Comparison of ENCODE assay signal across 8 mouse cellular contexts in the genomic region with DNA sequence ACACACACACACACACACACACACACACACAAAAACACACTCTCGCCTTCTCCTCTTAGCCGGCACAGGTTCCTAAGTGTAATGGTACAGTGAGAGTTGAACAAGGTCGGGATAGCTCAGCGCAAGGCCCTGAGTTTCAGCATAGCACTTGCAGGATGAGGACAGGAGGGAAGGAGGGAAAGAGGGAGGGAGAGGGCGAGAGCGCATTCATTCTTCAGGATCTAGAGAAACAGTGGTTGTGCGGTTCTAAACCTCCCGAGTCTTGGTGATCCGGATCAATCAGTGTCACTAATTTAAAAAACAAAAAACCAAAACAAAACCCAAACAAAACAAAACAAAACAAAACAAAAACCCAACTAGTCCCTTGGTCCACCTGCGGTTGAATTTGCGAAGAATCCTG. TPM values are rescaled to one million over a fixed set of nuclear protein-coding genes. Genes with fewer than 3 reads are reported as not detected.
A peak's percentile ranks its signal among the peaks of the same experiment; 100 is the strongest.
DNase-seq lines count a peak whose midpoint lies in the region; ATAC-seq and TF ChIP-seq lines count a peak whose summit lies in the region.

No protein-coding gene starts in this region.

- H3K9ac ChIP-seq in heart, embryonic 11.5 days (ENCODE audit: low read depth, low read length), result no peak overlapping the region
- 0 out of 2 replicates have a peak overlapping the region, but pooled peaks have one; percentile 26 for H3K9ac ChIP-seq in ES-Bruce4 (ENCODE audit: low read depth, poor library complexity, severe bottlenecking)
- peak overlapping the region; percentile 36 for H3K9ac ChIP-seq in forebrain, embryonic 15.5 days (replicated peaks)
- no peak overlapping the region for H3K9ac ChIP-seq in liver, embryonic 14.5 days (replicated peaks)

- no peaks in the 10 kb centered on the region for H3K36me3 ChIP-seq in heart, embryonic 11.5 days (ENCODE audit: control insufficient read depth, insufficient read depth, low read length)
- no peaks in the 10 kb centered on the region for H3K36me3 ChIP-seq in ES-Bruce4 (ENCODE audit: control insufficient read depth, insufficient read depth, low read length, poor library complexity, severe bottlenecking)
- H3K36me3 ChIP-seq in forebrain, embryonic 15.5 days, result no peaks in the 10 kb centered on the region
- H3K36me3 ChIP-seq in liver, embryonic 14.5 days (replicated peaks; ENCODE audit: control insufficient read depth, insufficient read depth, low read depth), result no peaks in the 10 kb centered on the region

- peak overlapping the region; percentile 56 for H3K4me3 ChIP-seq in heart, embryonic 11.5 days (ENCODE audit: low read depth, low read length)
- peak overlapping the region; percentile 64 for H3K4me3 ChIP-seq in ES-Bruce4 (ENCODE audit: low read depth, low read length)
- H3K4me3 ChIP-seq in forebrain, embryonic 15.5 days, result peak overlapping the region; percentile 49
- H3K4me3 ChIP-seq in liver, embryonic 14.5 days (ENCODE audit: insufficient read depth in 1 of 2, low read depth in 2 of 2, low read length in 2 of 2), result no peak overlapping the region; a peak in 1 of 4 replicates

- DNase-seq in heart, postnatal 4 days, result no peak
- DNase-seq in liver, embryonic 14.5 days (ENCODE audit: low read depth in 3 of 3, low spot score in 3 of 3), result no peak
- DNase-seq in ovary, postnatal 10 days (ENCODE audit: low spot score), result no peak
- no peak for DNase-seq in kidney, postnatal 36 days

- H3K27me3 ChIP-seq in heart, embryonic 11.5 days (ENCODE audit: control insufficient read depth, insufficient read depth, low read length), result peaks cover 53% of the 10 kb centered on the region
- no peaks in the 10 kb centered on the region for H3K27me3 ChIP-seq in ES-Bruce4 (ENCODE audit: control insufficient read depth, insufficient read depth, low read length, poor library complexity, severe bottlenecking)
- H3K27me3 ChIP-seq in forebrain, embryonic 15.5 days, result peaks cover 26% of the 10 kb centered on the region
- H3K27me3 ChIP-seq in liver, embryonic 14.5 days (ENCODE audit: control insufficient read depth, insufficient read depth, low read length), result peaks cover 32% of the 10 kb centered on the region

- peak overlapping the region; percentile 93 for H3K4me2 ChIP-seq in heart, embryonic 11.5 days
- H3K4me2 ChIP-seq in forebrain, embryonic 15.5 days (replicated peaks), result peak overlapping the region; percentile 96
- peak overlapping the region; percentile 36; the same call in 1 of the 2 replicates for H3K4me2 ChIP-seq in liver, embryonic 14.5 days (ENCODE audit: low read depth)

- no peak for TF ChIP-seq POLR2A in ES-Bruce4 (IDR thresholded peaks at IDR 0.05; ENCODE audit: insufficient read depth, low read length)

- H3K9me3 ChIP-seq in heart, embryonic 11.5 days (replicated peaks; ENCODE audit: control insufficient read depth, low read length), result no peaks in the 10 kb centered on the region
- no peaks in the 10 kb centered on the region for H3K9me3 ChIP-seq in ES-Bruce4 (replicated peaks; ENCODE audit: control insufficient read depth, insufficient read depth, low read length, poor library complexity, severe bottlenecking)
- H3K9me3 ChIP-seq in forebrain, embryonic 15.5 days, result no peaks in the 10 kb centered on the region
- H3K9me3 ChIP-seq in liver, embryonic 14.5 days (ENCODE audit: control insufficient read depth, low read length), result no peaks in the 10 kb centered on the region

- H3K4me1 ChIP-seq in heart, embryonic 11.5 days (ENCODE audit: control insufficient read depth, insufficient read depth, low read length), result peaks cover 8% of the 10 kb centered on the region
- H3K4me1 ChIP-seq in ES-Bruce4 (ENCODE audit: control insufficient read depth, insufficient read depth, low read length), result no peaks in the 10 kb centered on the region
- H3K4me1 ChIP-seq in forebrain, embryonic 15.5 days, result peaks cover 16% of the 10 kb centered on the region
- no peaks in the 10 kb centered on the region for H3K4me1 ChIP-seq in liver, embryonic 14.5 days (replicated peaks; ENCODE audit: control insufficient read depth in 2 of 2, insufficient read depth in 2 of 2, low read length in 1 of 2)

- no peak overlapping the region for H3K27ac ChIP-seq in heart, embryonic 11.5 days (ENCODE audit: low read depth, low read length)
- no peak overlapping the region for H3K27ac ChIP-seq in ES-Bruce4 (ENCODE audit: insufficient read depth, low read length)
- no peak overlapping the region for H3K27ac ChIP-seq in forebrain, embryonic 15.5 days (replicated peaks)
- H3K27ac ChIP-seq in liver, embryonic 14.5 days, result no peak overlapping the region

- WGBS in heart, embryonic 11.5 days (ENCODE audit: insufficient replicate concordance), result 9% methylated on average over 11 of the region's 11 CpGs
- WGBS in forebrain, embryonic 15.5 days, result 6% methylated on average over 11 of the region's 11 CpGs
- 7% methylated on average over 11 of the region's 11 CpGs for WGBS in liver, embryonic 14.5 days (ENCODE audit: insufficient replicate concordance)

- ATAC-seq in heart, embryonic 11.5 days (replicated peaks; ENCODE audit: insufficient number of reproducible peaks, low FRiP score, low TSS enrichment), result no peak
- no peak for ATAC-seq in forebrain, embryonic 15.5 days (replicated peaks)
- ATAC-seq in liver, embryonic 14.5 days (ENCODE audit: insufficient read depth), result no peak
- no peak for ATAC-seq in megakaryocyte, adult 5-6 weeks (ENCODE audit: poor library complexity, severe bottlenecking)

- TF ChIP-seq CTCF in ES-Bruce4 (IDR thresholded peaks at IDR 0.05; ENCODE audit: low read depth, low read length), result no peak
- TF ChIP-seq CTCF in liver, embryonic 14.5 days (IDR thresholded peaks at IDR 0.05; ENCODE audit: low read depth), result no peak

- TF ChIP-seq EP300 in ES-Bruce4 (IDR thresholded peaks at IDR 0.05; ENCODE audit: insufficient read depth, low read depth, low read length), result no peak
- TF ChIP-seq EP300 in liver, embryonic 14.5 days (IDR thresholded peaks at IDR 0.05; ENCODE audit: low read depth), result no peak

RNA-seq across cellular contexts. Expression of a gene that starts 0.5 kb away (rescaled TPM):
- not detected in 2 replicates for polyA plus RNA-seq in heart, embryonic 11.5 days (2014; fragmentation: Nextera tagmentation; extraction: Ambion mirVana)
- total RNA-seq in heart, postnatal 4 days (2021), result under 1 TPM; 0.14 TPM
- 1.8 and 1.9 TPM in 2 replicates for polyA plus RNA-seq in ES-Bruce4 (2011; ENCODE audit: insufficient read depth, insufficient read length, low read depth, missing spikeins)
- polyA plus RNA-seq in forebrain, embryonic 15.5 days (2015; fragmentation: Nextera tagmentation; extraction: Ambion mirVana), result 0.65 and 0.73 TPM in 2 replicates
- 0.01 and 0.06 TPM in 2 replicates for polyA plus RNA-seq in liver, embryonic 14.5 days (2012; rRNA removed)
- not detected in 2 replicates for polyA plus RNA-seq in liver, embryonic 14.5 days (2014; fragmentation: Nextera tagmentation; extraction: Ambion mirVana)
- total RNA-seq in megakaryocyte, adult 5-6 weeks (2015), result 0.23 and 0.78 TPM in 2 replicates
- 1.1 TPM in 1 of 2 replicates, not detected in the other for total RNA-seq in megakaryocyte, adult 5-6 weeks (2017)

Comparison
In these comparisons a context has a peak if more than half of its experiments do, and no peak if none do; other contexts are left out.
1. H3K4me2 ChIP-seq: peak in every context shown above with its lines; median percentile 96 in forebrain, embryonic 15.5 days; 93 in heart, embryonic 11.5 days; 36 in liver, embryonic 14.5 days.
2. H3K4me3 ChIP-seq: peak in heart, embryonic 11.5 days (single experiment), ES-Bruce4 (single experiment) and forebrain, embryonic 15.5 days (single experiment); none in liver, embryonic 14.5 days (0 of 2).
3. H3K9ac ChIP-seq: peak in ES-Bruce4 (single experiment) and forebrain, embryonic 15.5 days (single experiment); none in heart, embryonic 11.5 days (single experiment) and liver, embryonic 14.5 days (single experiment).